Mouse (Mus musculus): ENCODE results near the gene Tlr7.

GRCm38 (mm10) chrX:167318819-167319396, 11.4 kb downstream of the Tlr7 start:
- TF ChIP-seq EP300 (IDR thresholded peaks at IDR 0.05; ENCODE audit: insufficient read depth, low read depth, low read length) (no peak), CTCF (IDR thresholded peaks at IDR 0.05; ENCODE audit: low read depth, low read length) (no peak), POLR2A (IDR thresholded peaks at IDR 0.05; ENCODE audit: insufficient read depth, low read length) (no peak)

Data from ES-Bruce4 (cell line).